Mouse (Mus musculus): ENCODE measurements around the gene Slc24a4. TPM values are rescaled to one million over a fixed set of nuclear protein-coding genes. Genes with fewer than 3 reads are reported as not detected.

The Slc24a4 gene
- total and polyA plus RNA-seq, 3 experiments = 0.23 to 0.69 (median 0.34) TPM

DNA sequence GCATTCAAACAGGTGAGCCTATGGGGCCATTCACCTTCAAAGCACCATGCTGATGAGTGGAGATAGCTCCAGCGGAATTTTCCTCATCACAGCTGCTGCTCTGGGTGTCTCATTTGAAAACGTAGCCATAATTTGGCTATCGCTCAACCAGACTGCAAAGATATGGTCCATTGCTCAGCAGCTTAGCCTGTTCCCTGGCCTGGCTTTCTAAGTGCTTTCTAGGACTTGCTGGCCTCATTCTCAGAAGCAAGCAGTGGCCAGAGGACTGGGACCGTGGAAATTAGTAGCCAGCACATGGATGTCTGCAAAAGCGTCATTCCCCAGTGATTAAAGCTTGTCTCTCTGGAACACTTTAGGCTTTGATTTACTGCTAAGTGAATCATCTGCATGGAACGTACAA, 107.8 kb downstream of the Slc24a4 start:
- TF ChIP-seq CTCF (conservative IDR thresholded peaks at IDR 0.05 in 1 of 2, IDR thresholded peaks at IDR 0.05 in 1 of 2; ENCODE audit: low read depth in 2 of 2, low read length in 2 of 2) = no peak
- no peak for TF ChIP-seq TCF12 (IDR thresholded peaks at IDR 0.05; ENCODE audit: low read depth, low read length)
- Histone ChIP-seq H3K36me3 (replicated peaks in 1 of 2; ENCODE audit: control insufficient read depth in 1 of 2, insufficient read depth in 1 of 2, low read length in 1 of 2) (no peaks in the 10 kb centered on the region), H3K27ac (ENCODE audit: insufficient read depth, low read depth) (no peak overlapping the region), H3K9ac (ENCODE audit: insufficient read depth, low read depth) (no peak overlapping the region), H3K79me2 (replicated peaks; ENCODE audit: control insufficient read depth, extremely low read depth, insufficient read depth, poor library complexity, severe bottlenecking) (no peaks in the 10 kb centered on the region), H3K27me3 (replicated peaks) (no peaks in the 10 kb centered on the region), H3K4me3 (replicated peaks in 1 of 3; ENCODE audit: low read depth in 2 of 3, low read length in 2 of 3, poor library complexity in 1 of 3) (no peak overlapping the region), H3K4me2 (ENCODE audit: insufficient read depth, low read depth, poor library complexity, severe bottlenecking) (no peak overlapping the region), H3K4me1 (ENCODE audit: control insufficient read depth in 1 of 2, insufficient read depth in 2 of 2) (0 out of 4 replicates have a peak, but pooled peaks cover 0 to 5% of the 10 kb centered on the region in 2 experiments), H3K9me3 (replicated peaks; ENCODE audit: low read length) (peaks cover 6% of the 10 kb centered on the region)
- in situ Hi-C loops (cut with MboI; ENCODE audit: low pct_ligation_motif_present, low pct_unique_long_range_greater_than_20kb, low sequenced_read_pairs) = no loop called here
- no peak for DNase-seq (ENCODE audit: extremely low read depth)
- dilution Hi-C loops (cut with MboI; ENCODE audit: extremely low pct_ligation_motif_present, extremely low pct_unique_long_range_greater_than_20kb, low sequenced_read_pairs) = no loop called here

DNA sequence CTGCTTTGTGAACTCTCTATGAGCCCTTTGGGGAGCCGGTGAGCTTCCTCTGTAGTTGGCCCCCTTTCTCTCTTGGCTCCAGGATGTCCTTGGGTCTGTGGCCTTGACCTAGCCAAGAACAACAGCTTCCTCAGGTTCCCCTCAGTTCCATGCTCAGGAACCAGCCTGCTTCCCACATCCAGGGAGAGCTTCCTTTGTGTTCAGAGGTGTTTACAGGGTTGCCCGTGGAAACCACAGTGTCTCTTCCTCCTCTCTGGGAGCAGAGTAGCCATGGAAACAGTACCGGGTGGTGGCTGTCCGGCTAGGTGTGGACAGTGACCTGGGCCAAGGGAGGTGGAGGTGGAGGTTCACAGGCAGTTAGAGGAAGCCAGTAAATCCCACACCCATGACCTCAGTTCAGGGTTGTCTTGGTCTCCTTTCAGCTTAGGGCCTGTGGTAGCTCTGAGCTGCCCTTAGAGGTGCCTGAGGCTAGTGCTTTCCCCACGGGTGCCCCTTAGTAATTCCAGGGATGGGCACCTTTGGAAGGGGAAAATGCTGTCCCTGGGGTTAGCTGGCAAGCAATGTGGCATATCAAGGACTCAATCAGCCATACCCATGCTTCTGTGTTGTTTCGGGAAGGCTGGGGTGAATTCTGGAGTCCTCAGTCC, 113.7 kb downstream of the Slc24a4 start:
- H3K4me1 ChIP-seq (ENCODE audit: control insufficient read depth in 1 of 2, insufficient read depth in 2 of 2) = peaks cover 0 to 2% of the 10 kb centered on the region in 2 experiments; a peak in 1 of 4 replicates
- TF ChIP-seq USF1 (IDR thresholded peaks at IDR 0.05; ENCODE audit: low read depth, low read length) (no peak), GABPA (IDR thresholded peaks at IDR 0.05; ENCODE audit: insufficient replicate concordance, low read depth, low read length) (no peak), RCOR1 (conservative IDR thresholded peaks at IDR 0.05; ENCODE audit: low read depth, low read length) (no peak)
- no peaks in the 10 kb centered on the region for H3K79me2 ChIP-seq (replicated peaks; ENCODE audit: control insufficient read depth, extremely low read depth, insufficient read depth, poor library complexity, severe bottlenecking)
- H3K9ac ChIP-seq (ENCODE audit: insufficient read depth, low read depth) = no peak overlapping the region
- no peak overlapping the region for H3K4me3 ChIP-seq (replicated peaks in 1 of 3; ENCODE audit: low read depth in 2 of 3, low read length in 2 of 3, poor library complexity in 1 of 3)
- DNase-seq (ENCODE audit: extremely low read depth) = no peak
- no peaks in the 10 kb centered on the region for H3K27me3 ChIP-seq (replicated peaks)
- in situ Hi-C loops (cut with MboI; ENCODE audit: low pct_ligation_motif_present, low pct_unique_long_range_greater_than_20kb, low sequenced_read_pairs) = no loop called here
- H3K27ac ChIP-seq (ENCODE audit: insufficient read depth, low read depth) = no peak overlapping the region
- no peak overlapping the region for H3K4me2 ChIP-seq (ENCODE audit: insufficient read depth, low read depth, poor library complexity, severe bottlenecking)
- H3K36me3 ChIP-seq (replicated peaks in 1 of 2; ENCODE audit: control insufficient read depth in 1 of 2, insufficient read depth in 1 of 2, low read length in 1 of 2) = no peaks in the 10 kb centered on the region
- dilution Hi-C loops (cut with MboI; ENCODE audit: extremely low pct_ligation_motif_present, extremely low pct_unique_long_range_greater_than_20kb, low sequenced_read_pairs) = no loop called here
- H3K9me3 ChIP-seq (replicated peaks; ENCODE audit: low read length) = no peaks in the 10 kb centered on the region

DNA sequence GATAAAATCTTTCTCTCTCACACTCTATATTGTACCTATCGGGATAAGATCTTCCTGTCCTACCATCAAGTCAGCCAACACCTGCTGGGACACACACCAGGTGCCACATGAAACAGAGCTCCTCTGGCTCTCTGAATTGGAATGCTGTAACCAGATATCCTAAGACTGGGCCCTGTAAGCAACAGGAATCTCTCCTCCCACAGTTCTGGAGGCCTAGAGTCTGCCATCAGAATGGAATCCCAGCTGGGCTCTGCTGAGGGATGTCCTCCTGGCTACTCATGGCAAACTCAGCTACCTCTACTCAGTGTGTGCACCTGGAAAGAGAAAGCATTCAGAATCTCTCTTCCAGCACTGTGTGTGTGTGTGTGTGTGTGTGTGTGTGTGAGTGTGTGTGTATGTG, 115.4 kb downstream of the Slc24a4 start:
- H3K27me3 ChIP-seq (replicated peaks) = no peaks in the 10 kb centered on the region
- H3K79me2 ChIP-seq (replicated peaks; ENCODE audit: control insufficient read depth, extremely low read depth, insufficient read depth, poor library complexity, severe bottlenecking) = no peaks in the 10 kb centered on the region
- H3K4me2 ChIP-seq (ENCODE audit: insufficient read depth, low read depth, poor library complexity, severe bottlenecking) = no peak overlapping the region
- no peak overlapping the region for H3K27ac ChIP-seq (ENCODE audit: insufficient read depth, low read depth)
- in situ Hi-C loops (cut with MboI; ENCODE audit: low pct_ligation_motif_present, low pct_unique_long_range_greater_than_20kb, low sequenced_read_pairs) = no loop called here
- H3K9ac ChIP-seq (ENCODE audit: insufficient read depth, low read depth) = no peak overlapping the region
- no peaks in the 10 kb centered on the region for H3K9me3 ChIP-seq (replicated peaks; ENCODE audit: low read length)
- dilution Hi-C loops (cut with MboI; ENCODE audit: extremely low pct_ligation_motif_present, extremely low pct_unique_long_range_greater_than_20kb, low sequenced_read_pairs) = no loop called here
- TF ChIP-seq KAT2A (IDR thresholded peaks at IDR 0.05; ENCODE audit: insufficient replicate concordance, low read length) (no peak), MAX (IDR thresholded peaks at IDR 0.05; ENCODE audit: low read length) (no peak), SIN3A (IDR thresholded peaks at IDR 0.05; ENCODE audit: low read length) (no peak), ZC3H11A (IDR thresholded peaks at IDR 0.05; ENCODE audit: low read depth, low read length) (no peak), GABPA (IDR thresholded peaks at IDR 0.05; ENCODE audit: insufficient replicate concordance, low read depth, low read length) (no peak), JUND (conservative IDR thresholded peaks at IDR 0.05; ENCODE audit: low read depth, low read length) (no peak), CTCF (conservative IDR thresholded peaks at IDR 0.05 in 1 of 2, IDR thresholded peaks at IDR 0.05 in 1 of 2; ENCODE audit: low read depth in 2 of 2, low read length in 2 of 2) (no peak), SMC3 (IDR thresholded peaks at IDR 0.05; ENCODE audit: low read depth, low read length) (no peak), POLR2A (IDR thresholded peaks at IDR 0.05; ENCODE audit: low read depth, low read length) (no peak), USF1 (IDR thresholded peaks at IDR 0.05; ENCODE audit: low read depth, low read length) (no peak), CHD1 (IDR thresholded peaks at IDR 0.05; ENCODE audit: low read depth, low read length) (no peak), TCF12 (IDR thresholded peaks at IDR 0.05; ENCODE audit: low read depth, low read length) (no peak), USF2 (conservative IDR thresholded peaks at IDR 0.05; ENCODE audit: low read depth, low read length) (no peak), POLR2AphosphoS2 (IDR thresholded peaks at IDR 0.05; ENCODE audit: low read depth, low read length) (no peak), ETS1 (conservative IDR thresholded peaks at IDR 0.05; ENCODE audit: low read depth, low read length) (no peak), NELFE (IDR thresholded peaks at IDR 0.05; ENCODE audit: low read depth, low read length) (no peak), E2F4 (IDR thresholded peaks at IDR 0.05; ENCODE audit: insufficient replicate concordance, low read depth, low read length) (no peak), UBTF (IDR thresholded peaks at IDR 0.05; ENCODE audit: low read depth, low read length) (no peak), RAD21 (IDR thresholded peaks at IDR 0.05; ENCODE audit: low read depth, low read length) (no peak)
- peaks cover 0 to 2% of the 10 kb centered on the region in 2 experiments; a peak in 1 of 4 replicates for H3K4me1 ChIP-seq (ENCODE audit: control insufficient read depth in 1 of 2, insufficient read depth in 2 of 2)
- H3K36me3 ChIP-seq (replicated peaks in 1 of 2; ENCODE audit: control insufficient read depth in 1 of 2, insufficient read depth in 1 of 2, low read length in 1 of 2) = no peaks in the 10 kb centered on the region
- H3K4me3 ChIP-seq (replicated peaks in 1 of 3; ENCODE audit: low read depth in 2 of 3, low read length in 2 of 3, poor library complexity in 1 of 3) = no peak overlapping the region
- no peak for DNase-seq (ENCODE audit: extremely low read depth)
